Mouse (Mus musculus) MEL (cell line): ENCODE measurements around the gene Axdnd1. TPM values are rescaled to one million over a fixed set of nuclear protein-coding genes. Genes with fewer than 3 reads are reported as not detected.
A peak's percentile ranks its signal among the peaks of the same experiment; 100 is the strongest.

Source experiments
- DNase-seq: peaks from one replicate; pipeline ENCODE4 v3.0.0; 2011; ENCODE audit warnings: low read depth, low spot score
- H3K27ac ChIP-seq: 2 replicates; pipeline ENCODE4 v1.5.1; 2012; ENCODE audit warnings: low read depth, mild to moderate bottlenecking, control low read depth, low read length, moderate library complexity; ENCODE audit not compliant: control insufficient read depth
- H3K27me3 ChIP-seq, 2 experiments: fragments of 150-350 bp in 1 of 2; sonication (generic) in 1 of 2; 2 replicates each; pipeline ENCODE4 v1.6.1; 2012; ENCODE audit warnings: low read length in 2 of 2, mild to moderate bottlenecking in 2 of 2, improper control_type of control experiment in 1 of 2, moderate library complexity in 1 of 2; ENCODE audit not compliant: insufficient read depth in 2 of 2, control insufficient read depth in 1 of 2
- H3K36me3 ChIP-seq, 2 experiments: 2 replicates each; pipeline ENCODE4 v1.6.1; 2012 to 2014; ENCODE audit warnings: low read length in 2 of 2, improper control_type of control experiment in 1 of 2, inconsistent platforms in 1 of 2, mild to moderate bottlenecking in 1 of 2; ENCODE audit not compliant: insufficient read depth in 2 of 2, control insufficient read depth in 1 of 2
- H3K4me1 ChIP-seq, 2 experiments: fragments of 150-350 bp in 1 of 2; sonication (generic) in 1 of 2; 2 replicates each; pipeline ENCODE4 v1.6.1; 2012; ENCODE audit warnings: low read length in 2 of 2, improper control_type of control experiment in 1 of 2, mild to moderate bottlenecking in 1 of 2; ENCODE audit not compliant: insufficient read depth in 2 of 2, control insufficient read depth in 1 of 2
- H3K4me3 ChIP-seq, 2 experiments: fragments of 150-350 bp in 1 of 2; sonication (generic) in 1 of 2; 2 replicates each; pipeline ENCODE4 v1.5.1; 2012; ENCODE audit warnings: low read depth in 2 of 2, low read length in 2 of 2, mild to moderate bottlenecking in 2 of 2, moderate library complexity in 2 of 2, control low read depth in 1 of 2, improper control_type of control experiment in 1 of 2; ENCODE audit not compliant: control insufficient read depth in 1 of 2, insufficient read depth in 1 of 2
- H3K79me2 ChIP-seq: 2 replicates; pipeline ENCODE4 v1.6.1; 2012; ENCODE audit warnings: mild to moderate bottlenecking, low read length, moderate library complexity; ENCODE audit not compliant: control insufficient read depth, poor library complexity, insufficient read depth
- H3K9ac ChIP-seq: 2 replicates; pipeline ENCODE4 v1.6.1; 2012; ENCODE audit warnings: low read depth, mild to moderate bottlenecking, control low read depth, low read length, moderate library complexity; ENCODE audit not compliant: control insufficient read depth, poor library complexity, severe bottlenecking
- H3K9me3 ChIP-seq: fragments of 150-350 bp; sonication (generic); replicated peaks from 2 replicates; pipeline ENCODE4 v1.6.1; 2012; ENCODE audit warnings: mild to moderate bottlenecking, low read length, improper control_type of control experiment, moderate library complexity; ENCODE audit not compliant: insufficient read depth
- CHD2 ChIP-seq: IDR thresholded peaks from 2 replicates; pipeline ENCODE4 v1.6.1; 2011; ENCODE audit warnings: low read length, improper control_type of control experiment
- MAFK ChIP-seq: IDR thresholded peaks from 2 replicates; pipeline ENCODE4 v1.6.1; 2011; ENCODE audit warnings: low read depth, mild to moderate bottlenecking, low read length, improper control_type of control experiment, borderline replicate concordance
- MYC ChIP-seq: IDR thresholded peaks from 2 replicates; pipeline ENCODE4 v1.6.1; 2011; ENCODE audit warnings: low read depth, mild to moderate bottlenecking, low read length, improper control_type of control experiment, moderate library complexity
- NELFE ChIP-seq: IDR thresholded peaks from 2 replicates; pipeline ENCODE4 v1.6.1; 2011; ENCODE audit warnings: low read depth, low read length, improper control_type of control experiment
- NRF1 ChIP-seq: IDR thresholded peaks from 2 replicates; pipeline ENCODE4 v1.6.1; 2014; ENCODE audit warnings: low read depth, mild to moderate bottlenecking, inconsistent platforms, low read length, improper control_type of control experiment, moderate library complexity; ENCODE audit not compliant: poor library complexity, insufficient read depth, severe bottlenecking
- POLR2A ChIP-seq, 2 experiments: IDR thresholded peaks; 2 replicates each; pipeline ENCODE4 v1.6.1; 2011 to 2012; ENCODE audit warnings: low read length in 2 of 2, mild to moderate bottlenecking in 2 of 2, control low read depth in 1 of 2, improper control_type of control experiment in 1 of 2, low read depth in 1 of 2, moderate library complexity in 1 of 2; ENCODE audit not compliant: control insufficient read depth in 1 of 2, insufficient read depth in 1 of 2, poor library complexity in 1 of 2
- RCOR1 ChIP-seq: IDR thresholded peaks from 2 replicates; pipeline ENCODE4 v1.6.1; 2012; ENCODE audit warnings: low read depth, mild to moderate bottlenecking, inconsistent platforms, low read length, improper control_type of control experiment
- SIN3A ChIP-seq: IDR thresholded peaks from 2 replicates; pipeline ENCODE4 v1.6.1; 2012; ENCODE audit warnings: low read length, improper control_type of control experiment, inconsistent platforms
- ZC3H11A ChIP-seq: IDR thresholded peaks from 2 replicates; pipeline ENCODE4 v1.6.1; 2012; ENCODE audit warnings: low read depth, mild to moderate bottlenecking, inconsistent platforms, low read length, improper control_type of control experiment
- ZKSCAN1 ChIP-seq: IDR thresholded peaks from 2 replicates; pipeline ENCODE4 v1.6.1; 2012; ENCODE audit warnings: low read depth, mild to moderate bottlenecking, inconsistent platforms, low read length, improper control_type of control experiment, moderate library complexity
- polyA plus RNA-seq, 2 experiments: library from polyadenylated mRNA; stranded (reverse) in 1 of 2; unstranded in 1 of 2; fragments of >175 nt in 1 of 2; fragments of >200 nt in 1 of 2; gene quantifications; 2 replicates each; pipeline versions ENCODE4 v1.2.1 to v1.2.4; 2012; ENCODE audit warnings: low replicate concordance in 2 of 2, low read depth in 1 of 2; ENCODE audit not compliant: insufficient read length in 2 of 2, insufficient read depth in 1 of 2, missing spikeins in 1 of 2
- total RNA-seq: library from RNA; depleted of rRNA; stranded (reverse); fragments of 300-350 nt; gene quantifications from 2 replicates; pipeline ENCODE4 v1.2.3, GENCODE M21; 2012

The Axdnd1 gene
- total and polyA plus RNA-seq, 3 experiments = 0.08 to 0.29 TPM; not detected in 1

DNA sequence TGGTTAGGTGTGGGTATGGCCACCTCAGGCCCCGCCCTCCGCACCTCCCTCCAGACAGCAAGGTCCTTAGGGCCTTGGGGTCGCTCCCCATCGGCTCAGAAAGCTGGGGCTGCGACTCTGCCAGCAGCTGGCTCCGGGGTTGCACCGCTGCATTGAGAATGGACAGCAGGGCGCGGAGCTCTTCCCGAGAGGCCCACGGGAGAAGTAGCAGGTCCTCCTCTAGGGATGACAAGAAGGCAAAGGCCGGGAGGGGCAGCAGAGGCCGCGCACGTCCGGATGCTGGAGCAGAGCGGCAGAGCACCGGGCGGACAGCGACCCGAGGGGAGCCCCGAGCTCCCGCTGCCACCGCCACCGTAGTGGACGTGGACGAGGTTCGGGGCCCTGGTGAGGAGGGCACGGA is 110.3 kb downstream of the Axdnd1 start, which contains the start of gene Nphs2:
Gene Nphs2, plus strand, starts transcription at position 98 of the 400 bp plus-strand sequence.
- H3K27me3 ChIP-seq = no peaks in the 10 kb centered on the region
- no peak within 1 kb of the TSS for H3K4me3 ChIP-seq
- no peaks in the 10 kb centered on the region for H3K9me3 ChIP-seq
- TF ChIP-seq MYC = no peak
- TF ChIP-seq POLR2A (IDR thresholded peaks at IDR 0.05; ENCODE audit: control insufficient read depth in 1 of 2, insufficient read depth in 1 of 2, low read depth in 1 of 2, low read length in 2 of 2, poor library complexity in 1 of 2) = no peak
- H3K4me1 ChIP-seq = peaks cover 0 to 4% of the 10 kb centered on the region in 2 experiments; a peak in 1 of 4 replicates
- peaks cover 0 to 3% of the 10 kb centered on the region in 2 experiments; a peak in 2 of 4 replicates for H3K36me3 ChIP-seq
- no peak within 1 kb of the TSS for H3K27ac ChIP-seq
- no peaks in the 10 kb centered on the region for H3K79me2 ChIP-seq
- DNase-seq = no peak
- no peak within 1 kb of the TSS for H3K9ac ChIP-seq

DNA sequence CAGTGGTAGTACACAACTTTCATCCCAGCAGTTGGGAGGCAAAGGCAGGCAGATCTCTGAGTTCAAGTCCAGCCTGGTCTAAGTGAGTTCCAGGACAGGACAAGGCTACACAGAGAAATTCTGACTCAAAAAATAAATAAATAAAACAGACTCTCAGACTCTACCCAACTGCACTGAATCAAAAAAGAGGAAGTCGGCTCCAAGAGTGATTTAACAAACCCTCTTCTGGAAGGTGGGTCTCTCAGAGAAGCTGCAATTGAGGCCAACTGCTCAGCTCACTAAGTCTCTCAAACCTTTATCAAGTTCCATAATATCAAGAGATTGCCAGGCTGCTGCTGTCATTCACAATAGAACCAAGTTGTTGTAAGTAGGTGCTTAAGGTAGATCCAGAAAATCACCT is 112.4 kb downstream of the Axdnd1 start:
- peaks cover 0 to 2% of the 10 kb centered on the region in 2 experiments; a peak in 3 of 4 replicates for H3K27me3 ChIP-seq

DNA sequence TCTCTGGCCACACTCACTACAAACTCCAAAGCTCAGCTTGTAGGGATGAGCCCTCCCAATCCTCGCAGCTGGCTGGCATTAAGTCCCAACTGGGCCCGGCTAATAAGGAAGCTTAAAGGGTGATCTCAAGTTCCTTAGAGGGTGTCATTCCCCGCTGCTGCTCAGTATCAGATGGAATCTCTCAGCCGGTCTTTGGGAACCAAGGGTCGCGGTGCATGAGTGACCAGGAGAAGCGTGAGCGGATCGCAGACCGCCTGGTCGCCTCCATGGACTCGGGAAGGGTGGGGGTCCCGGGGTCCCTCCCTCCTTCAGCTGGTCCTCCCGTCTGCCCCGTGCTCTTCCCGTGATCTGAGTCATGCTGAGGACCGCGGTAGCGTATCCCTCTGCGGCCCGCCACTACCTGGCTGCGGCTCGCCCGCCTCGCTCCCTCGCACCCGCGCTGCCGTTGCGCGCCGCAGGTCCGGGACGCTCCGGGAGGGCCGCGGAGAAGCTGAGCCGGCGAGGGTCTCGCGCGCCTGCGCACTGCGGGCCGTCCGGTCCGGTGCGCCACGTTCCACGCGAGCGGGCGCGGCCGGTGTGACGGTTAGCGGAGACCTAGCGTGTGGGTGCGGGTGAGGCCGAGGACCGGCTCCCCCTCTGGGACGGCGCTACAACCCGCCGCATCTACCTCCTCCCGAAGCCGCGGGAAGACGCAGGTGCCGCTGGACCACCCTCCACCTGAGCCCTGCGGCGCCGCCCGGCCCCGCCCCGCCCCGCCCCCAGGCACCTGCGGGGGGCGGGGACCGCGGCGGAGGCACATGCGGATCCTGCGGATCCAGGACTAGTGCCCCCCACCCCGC is 117.8 kb downstream of the Axdnd1 start, which contains the start of gene Tdrd5:
Gene Tdrd5, minus strand, starts transcription at position 754 of the 839 bp plus-strand sequence.
- Histone ChIP-seq H3K79me2 (no peaks in the 10 kb centered on the region; the same call in 1 of the 2 replicates), H3K27ac (no peak within 1 kb of the TSS), H3K9me3 (no peaks in the 10 kb centered on the region), H3K9ac (peak within 1 kb of the TSS; percentile 63), H3K4me1 (no peaks in the 10 kb centered on the region; a peak in 1 of 4 replicates), H3K4me3 (peak within 1 kb of the TSS; percentile 79 to 89), H3K36me3 (no peaks in the 10 kb centered on the region; a peak in 1 of 4 replicates), H3K27me3 (peaks cover 0 to 2% of the 10 kb centered on the region in 2 experiments)
- TF ChIP-seq MYC (no peak), CHD2 (no peak), NRF1 (peak; percentile 83), POLR2A (IDR thresholded peaks at IDR 0.05; ENCODE audit: control insufficient read depth in 1 of 2, insufficient read depth in 1 of 2, low read depth in 1 of 2, low read length in 2 of 2, poor library complexity in 1 of 2) (peak; percentile 23 to 45; a peak in 2 of 4 replicates), SIN3A (peak; percentile 34), NELFE (peak; percentile 39; the same call in 1 of the 2 replicates)
- DNase-seq = peak; percentile 59

More for the DNA sequence above, 112.4 kb downstream of the Axdnd1 start:
- Histone ChIP-seq H3K4me3 (no peak overlapping the region), H3K4me1 (peaks cover 0 to 4% of the 10 kb centered on the region in 2 experiments; a peak in 2 of 4 replicates), H3K9ac (no peak overlapping the region), H3K36me3 (peaks cover 0 to 3% of the 10 kb centered on the region in 2 experiments; a peak in 2 of 4 replicates), H3K79me2 (no peaks in the 10 kb centered on the region), H3K9me3 (no peaks in the 10 kb centered on the region), H3K27ac (no peak overlapping the region)
- peak; percentile 22; the same call in 1 of the 2 replicates for TF ChIP-seq RCOR1
- 0 out of 2 replicates have a peak, but pooled peaks have one; percentile 5 for TF ChIP-seq ZC3H11A
- no peak for TF ChIP-seq MAFK
- TF ChIP-seq ZKSCAN1 = peak; percentile 59; the same call in 1 of the 2 replicates
- peak; percentile 75 for DNase-seq
